Mouse (Mus musculus) thymus, adult 2 months (tissue): ENCODE measurements at regions not wholly inside any gene's neighbourhood (a gene's known extent, or its start where the extent isn't known, plus 50 kb on each side); places are given as distances from the start of the nearest gene placed in this dataset.

Source experiments
- CTCF ChIP-seq: fragments of 200-500 bp; IDR thresholded peaks from 2 replicates; pipeline ENCODE4 v1.5.1; 2012; ENCODE audit warnings: mild to moderate bottlenecking, control low read depth, low read length, moderate library complexity, borderline replicate concordance; ENCODE audit not compliant: control insufficient read depth, poor library complexity, insufficient read depth; ENCODE audit errors: extremely low read depth
- POLR2A ChIP-seq: fragments of 200-500 bp; IDR thresholded peaks from 2 replicates; pipeline ENCODE4 v1.6.1; 2012; ENCODE audit warnings: mild to moderate bottlenecking, low read length, control low read depth, moderate library complexity; ENCODE audit not compliant: control insufficient read depth, poor library complexity, insufficient read depth; ENCODE audit errors: extremely low read depth

GRCm38 (mm10) chr3:37789711-37790110 lies 65.4 kb upstream of the Gm5148 start:
- TF ChIP-seq CTCF (no peak), POLR2A (no peak)
